Mouse (Mus musculus): ENCODE measurements around the gene Cdc42ep3.

Gene Cdc42ep3

DNA sequence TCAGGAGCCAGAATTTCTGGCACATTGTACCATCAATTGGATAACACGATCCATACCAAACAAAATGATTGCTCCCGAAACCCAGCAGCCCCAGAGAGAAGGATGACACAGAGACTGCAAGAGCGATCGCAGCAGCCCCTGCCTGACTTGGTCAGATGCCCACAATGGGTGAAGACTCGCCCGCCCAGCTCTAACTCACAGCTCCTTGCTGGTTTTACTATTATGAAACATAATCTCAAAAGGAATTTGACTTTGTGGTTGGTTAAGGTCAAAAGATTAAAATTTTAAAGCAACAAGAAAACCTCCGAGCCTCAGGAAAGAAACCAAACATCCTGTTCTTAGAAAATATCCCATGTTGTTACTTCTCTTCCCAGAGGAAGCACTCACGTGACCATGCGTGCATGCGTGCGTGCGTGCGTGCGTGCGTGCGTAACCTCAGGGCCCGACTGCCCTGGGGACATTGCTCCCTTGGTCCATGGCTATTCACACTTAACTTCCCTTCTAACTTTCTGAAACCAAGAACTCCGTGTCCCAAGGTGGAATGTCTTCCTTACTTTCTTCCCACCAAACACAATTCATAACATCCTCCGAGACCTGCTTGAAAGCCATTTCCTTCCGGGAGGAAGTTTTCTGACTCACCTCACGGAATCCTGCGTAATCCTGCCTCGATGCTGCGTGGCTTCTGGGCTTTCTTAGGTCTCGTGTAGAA, 9.7 kb downstream of the Cdc42ep3 start:
- no peak for DNase-seq (ENCODE audit: low spot score in 2 of 2)

DNA sequence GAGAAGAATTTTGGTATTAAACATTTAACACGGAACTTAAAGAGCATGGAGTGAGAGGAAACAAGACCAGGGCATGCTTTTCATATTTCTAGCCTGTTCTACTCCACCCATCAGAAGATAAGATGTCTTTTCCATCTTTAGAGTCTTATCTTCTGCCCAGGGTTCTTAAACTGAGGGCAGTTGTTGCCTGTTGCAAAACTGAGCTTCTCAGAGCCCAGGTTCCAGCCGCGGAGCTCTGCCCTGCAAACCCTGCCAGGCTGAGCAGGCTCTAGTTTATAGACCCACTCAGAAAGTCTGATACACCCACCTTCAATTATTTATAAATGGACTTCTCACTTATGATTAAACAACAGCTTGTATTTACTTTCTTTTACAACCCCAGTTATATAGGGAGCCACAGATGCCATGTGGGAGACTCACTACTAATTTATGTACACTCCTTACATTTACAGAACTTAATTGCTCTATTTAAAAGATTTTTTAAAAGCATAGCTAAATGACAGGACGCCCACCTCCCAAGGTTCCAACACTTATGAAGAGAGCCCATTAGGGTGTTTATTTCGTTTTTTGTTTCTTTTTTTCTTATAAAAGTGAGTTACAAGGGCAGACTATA, 11.5 kb downstream of the Cdc42ep3 start:
- DNase-seq (ENCODE audit: low spot score in 2 of 2): no peak

- DNase-seq (ENCODE audit: low spot score in 2 of 2): no peak
Observed at GRCm38 (mm10) chr17:79342639-79343333, 12.1 kb downstream of the Cdc42ep3 start.

GRCm38 (mm10) chr17:79341946-79342470, 12.9 kb downstream of the Cdc42ep3 start:
- DNase-seq (ENCODE audit: low spot score in 2 of 2): no peak

DNA sequence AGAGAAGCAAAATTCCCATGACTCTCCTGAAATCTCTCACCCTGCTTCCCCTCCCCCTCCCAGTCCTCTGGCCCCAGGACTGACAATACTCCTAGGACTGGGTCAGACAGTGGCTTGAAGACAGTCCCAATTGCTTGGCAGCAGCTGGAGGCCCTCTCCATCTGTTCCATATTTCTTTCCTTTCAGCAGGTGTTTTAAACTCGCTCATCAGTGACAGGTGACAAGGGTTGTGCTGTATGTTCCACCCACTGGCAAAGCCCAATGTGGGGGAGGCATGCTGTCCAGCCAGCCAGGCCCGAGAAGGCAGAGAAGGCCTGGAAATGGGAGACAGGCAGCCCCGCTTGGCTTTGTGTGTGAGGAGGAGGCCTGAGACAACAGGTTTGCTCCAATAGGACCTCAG, 17.4 kb downstream of the Cdc42ep3 start:
- no peak for DNase-seq (ENCODE audit: low spot score in 2 of 2)

- no peak for DNase-seq (ENCODE audit: low spot score in 2 of 2)
Observed at GRCm38 (mm10) chr17:79334701-79335100, 20.2 kb downstream of the Cdc42ep3 start.

DNA sequence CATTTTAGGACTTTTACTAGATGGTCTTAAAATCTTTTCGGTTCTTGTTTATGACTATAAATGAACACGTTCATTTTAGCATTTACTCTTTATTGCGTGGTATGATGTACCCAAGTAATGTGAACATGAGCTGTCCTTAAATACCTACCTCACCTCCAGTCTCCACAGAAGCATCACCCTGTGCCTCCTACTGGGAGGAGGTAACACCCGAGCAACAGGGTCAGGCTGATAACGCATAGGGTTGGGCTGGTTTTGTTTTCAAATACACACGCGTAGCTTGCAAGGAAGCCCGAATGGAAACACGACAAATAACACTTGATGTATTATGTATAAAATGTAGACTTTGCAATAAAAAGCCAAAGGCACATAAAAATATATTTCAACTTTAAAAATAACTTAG, 21.2 kb downstream of the Cdc42ep3 start:
- DNase-seq (ENCODE audit: low spot score in 2 of 2): no peak

- no peak for DNase-seq (ENCODE audit: low spot score in 2 of 2)
Observed at GRCm38 (mm10) chr17:79332864-79333263, 22.0 kb downstream of the Cdc42ep3 start.

- DNase-seq (ENCODE audit: low spot score in 2 of 2): no peak
Observed at GRCm38 (mm10) chr17:79330397-79330796, 24.5 kb downstream of the Cdc42ep3 start.

DNA sequence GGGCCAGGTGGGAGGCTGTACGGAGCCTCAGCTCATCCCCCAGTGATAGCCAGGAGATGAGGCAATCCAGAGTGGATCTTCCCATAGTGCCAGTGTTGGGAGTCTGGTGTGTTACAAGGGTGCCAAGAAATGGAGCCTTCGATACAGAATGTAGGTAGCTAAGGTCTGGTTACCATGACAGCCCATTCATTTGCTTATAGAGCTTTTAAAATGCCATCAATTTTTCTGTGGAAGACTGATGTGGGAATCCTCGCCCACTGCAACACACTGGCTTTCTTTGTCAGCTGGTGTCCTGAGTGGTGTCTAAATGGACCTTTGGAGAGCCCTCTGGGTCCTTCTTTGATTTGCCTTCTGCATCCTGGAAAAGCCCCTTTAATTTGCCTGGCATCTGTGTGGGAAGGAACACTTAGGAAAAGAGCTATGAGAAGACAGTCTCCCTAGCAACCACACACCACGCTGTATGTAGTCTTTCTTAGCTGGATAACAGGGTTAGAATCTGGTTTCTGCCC, 28.0 kb downstream of the Cdc42ep3 start:
- DNase-seq (ENCODE audit: low spot score in 2 of 2): no peak

GRCm38 (mm10) chr17:79317085-79317751, 37.7 kb downstream of the Cdc42ep3 start:
- no peak for DNase-seq (ENCODE audit: low spot score in 2 of 2)

GRCm38 (mm10) chr17:79315415-79316094, 39.3 kb downstream of the Cdc42ep3 start:
- DNase-seq (ENCODE audit: low spot score in 2 of 2): no peak

DNA sequence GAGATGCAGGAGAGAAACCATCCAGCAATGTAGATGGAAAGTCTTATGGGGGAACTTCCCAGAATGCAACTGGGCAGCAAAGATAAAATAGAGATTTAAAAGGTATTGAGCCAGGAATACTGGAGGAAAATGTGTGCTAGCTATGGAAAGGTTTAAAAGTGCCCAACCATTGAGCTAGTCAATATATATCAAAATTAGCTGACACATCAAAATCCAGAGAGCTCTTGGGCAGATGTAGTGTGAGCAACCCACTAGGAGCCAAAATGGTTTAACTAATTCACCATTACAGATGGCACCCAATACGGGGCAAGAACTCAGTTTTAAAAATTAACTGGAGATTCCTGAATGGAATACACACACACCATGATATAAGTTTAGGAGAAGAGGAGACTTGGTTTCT, 44.4 kb downstream of the Cdc42ep3 start:
- no peak for DNase-seq (ENCODE audit: low spot score in 2 of 2)

DNA sequence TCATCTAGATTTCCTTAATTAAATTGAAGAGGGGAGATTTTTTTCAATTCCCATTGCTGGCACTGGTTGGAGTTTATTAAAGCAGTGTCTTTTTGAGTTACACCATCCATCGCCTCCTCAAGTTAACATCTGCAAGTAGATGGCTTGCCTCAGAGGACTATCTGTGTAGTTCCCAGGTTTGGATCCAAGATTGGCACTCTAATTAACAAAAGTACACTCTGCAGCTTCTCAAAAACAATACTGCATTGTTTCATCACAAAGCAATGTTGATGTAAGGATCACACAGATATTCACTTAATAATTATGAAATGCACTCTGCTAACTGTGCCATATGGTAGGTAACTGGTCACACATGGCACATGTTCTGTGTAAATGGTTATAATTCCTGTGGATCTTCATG, 45.4 kb downstream of the Cdc42ep3 start:
- no peak for DNase-seq (ENCODE audit: low spot score in 2 of 2)

- peak; percentile 30 to 36 for DNase-seq (ENCODE audit: low spot score in 2 of 2)
Observed at GRCm38 (mm10) chr17:79305644-79306043, 49.2 kb downstream of the Cdc42ep3 start.

DNA sequence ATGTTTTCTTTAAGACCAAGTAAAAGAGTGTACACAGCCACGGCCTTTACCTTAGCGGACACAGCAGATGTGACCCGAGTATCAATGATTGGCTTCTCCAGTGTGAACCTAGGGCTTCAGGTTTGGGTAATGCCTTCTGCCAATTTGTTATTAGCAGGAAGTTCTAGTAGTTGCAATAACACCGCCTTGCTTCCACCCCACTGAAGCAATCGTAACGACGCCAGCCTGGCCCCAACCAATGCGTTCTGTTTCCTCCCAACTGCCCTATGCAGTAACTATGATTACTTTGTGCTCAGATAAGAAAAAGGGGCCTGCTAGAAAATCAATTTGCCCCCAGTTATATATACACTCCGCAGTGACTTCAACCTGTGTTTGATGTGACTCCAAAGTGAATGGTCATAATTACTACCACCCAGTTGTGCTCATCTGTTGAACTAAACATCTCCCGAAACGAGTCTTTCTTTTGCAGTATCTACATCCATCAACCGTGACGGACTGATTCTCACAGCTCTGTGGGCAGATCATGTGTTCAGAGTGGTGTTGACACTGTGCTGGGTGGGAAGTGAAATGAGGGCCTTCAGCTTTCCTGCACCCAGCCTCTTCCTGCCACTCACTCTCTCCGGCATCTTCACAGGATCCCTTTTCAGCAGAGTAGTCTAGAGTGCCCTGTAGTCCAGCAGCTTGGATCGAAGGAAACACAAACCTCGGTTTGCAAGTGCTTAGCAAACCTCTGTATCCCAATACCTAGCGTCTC, 51.0 kb downstream of the Cdc42ep3 start:
- no peak for DNase-seq (ENCODE audit: low spot score in 2 of 2)

- no peak for DNase-seq (ENCODE audit: low spot score in 2 of 2)
Observed at GRCm38 (mm10) chr17:79303238-79303637, 51.7 kb downstream of the Cdc42ep3 start.

- no peak for DNase-seq (ENCODE audit: low spot score in 2 of 2)
Observed at GRCm38 (mm10) chr17:79299925-79300324, 55.0 kb downstream of the Cdc42ep3 start.

- no peak for DNase-seq (ENCODE audit: low spot score in 2 of 2)
Observed at GRCm38 (mm10) chr17:79298968-79299367, 55.9 kb downstream of the Cdc42ep3 start.

- DNase-seq (ENCODE audit: low spot score in 2 of 2): no peak
Observed at GRCm38 (mm10) chr17:79295926-79296325, 59.0 kb downstream of the Cdc42ep3 start.

- DNase-seq (ENCODE audit: low spot score in 2 of 2): no peak
Observed at GRCm38 (mm10) chr17:79291672-79292071, 63.2 kb downstream of the Cdc42ep3 start.
